Mouse (Mus musculus): ENCODE data around the gene 1700028J19Rik. TPM values are rescaled to one million over a fixed set of nuclear protein-coding genes. Genes with fewer than 3 reads are reported as not detected.

The 1700028J19Rik gene
- 1.0 TPM in 2 replicates for polyA plus RNA-seq (2012; rRNA removed)

DNA sequence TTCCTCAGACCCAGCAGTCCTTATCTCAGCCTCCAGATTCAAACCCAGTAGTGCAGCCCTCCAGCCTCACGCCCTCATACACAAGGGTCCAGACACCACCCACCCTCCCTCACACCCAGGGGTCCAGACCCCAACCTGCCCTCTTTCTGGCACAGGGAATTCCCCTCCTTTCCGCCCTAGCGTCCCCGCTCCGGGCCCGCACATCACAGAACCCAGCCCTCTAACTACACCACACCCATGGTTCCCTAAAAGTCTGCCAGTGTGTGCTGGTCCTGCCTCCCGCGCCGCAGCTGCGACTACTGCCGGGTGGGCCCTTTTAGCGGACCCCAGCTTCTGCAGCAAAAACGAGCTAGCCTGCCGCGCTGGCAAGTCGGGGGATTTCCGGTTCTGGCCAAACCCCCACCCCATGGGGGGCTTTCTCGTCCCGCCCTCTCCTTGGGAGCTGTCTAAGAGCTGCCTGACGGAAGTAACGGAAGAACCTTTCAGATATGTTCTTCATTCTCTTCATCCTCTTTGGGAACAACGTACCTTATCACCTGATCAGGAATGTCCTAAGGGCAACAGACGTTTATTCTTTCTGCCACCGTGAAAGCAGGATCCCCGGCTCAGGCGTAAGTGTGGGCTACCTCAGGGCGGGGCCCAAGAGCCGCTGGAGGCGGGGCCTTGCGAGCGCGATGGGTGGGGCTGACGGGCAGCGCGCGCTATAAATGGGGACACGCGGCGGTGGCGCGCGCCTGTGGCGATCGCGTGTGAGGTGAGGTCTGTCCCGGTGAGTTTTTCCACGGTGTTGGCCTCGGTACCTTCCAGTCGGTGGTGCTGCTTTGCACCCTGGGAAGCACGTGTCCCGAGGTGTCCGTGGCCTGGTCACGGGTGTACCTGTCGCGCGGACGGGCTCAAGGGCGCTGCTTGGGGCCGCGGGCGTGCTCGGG lies at the start of gene 1700028J19Rik, which contains the start of gene 2410002F23Rik:
Gene 1700028J19Rik, minus strand, starts transcription at position 641 of the 929 bp plus-strand sequence.
Gene 2410002F23Rik, plus strand, starts transcription at position 668 of the 929 bp plus-strand sequence.

DNA sequence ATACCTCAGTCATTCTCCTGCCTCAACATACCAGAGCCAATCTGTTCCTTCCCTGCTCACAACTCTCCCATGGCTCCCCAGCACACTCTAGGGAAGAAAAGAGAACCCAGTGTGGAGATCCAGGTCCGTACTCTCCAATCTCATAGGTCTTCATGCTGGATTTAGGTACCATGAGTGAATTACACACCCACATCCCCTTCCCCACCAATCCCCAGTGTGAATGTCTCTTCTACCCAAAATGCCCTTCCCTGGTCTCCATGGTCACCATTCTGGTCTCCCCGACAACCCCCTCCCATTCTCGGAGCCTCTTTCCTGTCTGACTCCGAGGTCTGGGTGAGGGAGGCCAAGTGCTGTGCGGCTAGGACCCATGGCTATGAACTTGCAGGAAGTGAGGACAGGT lies 14.7 kb upstream of the 1700028J19Rik start, which contains the start of gene Gm15517:
Gene Gm15517, plus strand, starts transcription at position 301 of the 400 bp plus-strand sequence.

DNA sequence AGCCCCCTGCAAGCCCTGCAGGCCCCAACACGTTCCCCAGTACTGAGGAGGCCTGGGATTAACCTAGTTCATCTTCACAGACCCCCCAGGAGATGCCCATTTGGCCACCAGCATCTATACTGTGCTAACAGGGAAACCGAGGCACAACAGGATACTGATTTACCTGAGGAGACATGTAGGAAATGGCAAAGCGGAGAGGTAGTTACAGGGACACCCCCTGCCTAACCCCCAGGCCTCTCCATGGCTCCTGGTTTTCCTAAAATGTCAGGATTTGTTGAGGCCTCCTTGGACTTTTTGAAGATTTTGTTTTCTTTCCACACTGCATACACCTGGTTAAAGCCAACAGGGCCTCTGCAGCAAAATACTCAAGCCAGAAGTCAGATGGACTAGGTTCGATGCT lies 10.8 kb upstream of the 1700028J19Rik start, which contains the start of gene Acp4:
Gene Acp4, minus strand, starts transcription at position 101 of the 400 bp plus-strand sequence.

DNA sequence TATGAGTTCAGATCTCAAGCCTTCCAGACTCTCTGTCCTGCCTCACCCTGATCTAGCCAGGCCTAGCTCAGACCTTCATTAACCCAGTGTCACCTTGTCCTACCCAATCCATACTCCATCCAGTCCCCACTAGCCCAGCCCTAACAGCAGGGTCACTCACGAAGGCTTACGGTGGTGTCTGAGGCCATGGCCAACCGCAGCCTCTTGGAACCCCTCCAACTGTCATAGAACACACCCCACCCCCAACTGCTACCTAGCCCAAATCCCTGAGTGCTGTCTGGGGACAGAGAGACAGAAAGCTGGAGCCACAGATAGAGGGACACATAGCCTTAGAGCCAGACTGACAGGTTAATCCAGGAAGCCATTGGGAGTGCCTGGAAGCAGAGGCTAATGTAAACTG lies 10.6 kb downstream of the 1700028J19Rik start, which contains the start of gene Gm36864:
Gene Gm36864, plus strand, starts transcription at position 269 of the 400 bp plus-strand sequence.

DNA sequence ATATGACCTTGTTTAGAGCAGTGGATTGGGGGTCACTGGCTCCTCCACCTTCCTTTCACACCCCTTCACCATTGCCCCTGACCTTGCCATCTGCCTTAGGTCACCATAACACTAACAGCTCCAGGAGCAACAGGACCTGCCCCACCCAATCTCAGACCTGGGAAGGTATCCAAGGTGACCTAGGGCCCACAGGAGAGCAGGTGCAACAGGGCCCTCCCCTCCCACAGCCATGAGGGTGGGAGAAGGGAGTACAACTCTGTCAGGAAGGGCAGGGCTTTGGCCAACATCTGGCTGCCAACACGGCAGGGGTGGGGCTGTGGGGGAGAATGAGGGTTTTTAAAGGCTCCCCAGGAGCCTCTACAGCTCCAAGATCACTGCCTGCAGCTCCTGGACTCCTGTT lies 21.4 kb downstream of the 1700028J19Rik start, which contains the start of gene Klk1:
Gene Klk1, plus strand, starts transcription at position 285 of the 400 bp plus-strand sequence.

DNA sequence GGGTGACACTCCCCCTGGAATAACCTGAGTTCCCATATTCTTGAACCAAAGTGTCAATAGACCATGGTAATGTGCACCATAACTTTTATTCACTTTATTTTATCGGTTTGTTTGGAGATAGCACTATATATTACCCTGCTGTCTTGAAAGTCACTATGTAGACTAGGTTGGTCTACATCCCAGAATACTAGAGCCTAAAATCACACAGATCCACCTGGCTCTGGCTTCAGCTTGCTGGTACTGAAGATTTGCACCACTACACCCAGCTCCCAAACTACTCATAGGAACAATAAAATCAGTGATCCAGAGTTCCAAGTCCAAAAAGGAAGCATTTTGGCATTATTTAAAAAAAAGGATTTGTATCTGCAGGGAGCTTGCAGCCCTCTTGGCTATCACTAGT lies 30.9 kb downstream of the 1700028J19Rik start, which contains the start of gene Klk1b5:
Gene Klk1b5, plus strand, starts transcription at position 301 of the 400 bp plus-strand sequence.

DNA sequence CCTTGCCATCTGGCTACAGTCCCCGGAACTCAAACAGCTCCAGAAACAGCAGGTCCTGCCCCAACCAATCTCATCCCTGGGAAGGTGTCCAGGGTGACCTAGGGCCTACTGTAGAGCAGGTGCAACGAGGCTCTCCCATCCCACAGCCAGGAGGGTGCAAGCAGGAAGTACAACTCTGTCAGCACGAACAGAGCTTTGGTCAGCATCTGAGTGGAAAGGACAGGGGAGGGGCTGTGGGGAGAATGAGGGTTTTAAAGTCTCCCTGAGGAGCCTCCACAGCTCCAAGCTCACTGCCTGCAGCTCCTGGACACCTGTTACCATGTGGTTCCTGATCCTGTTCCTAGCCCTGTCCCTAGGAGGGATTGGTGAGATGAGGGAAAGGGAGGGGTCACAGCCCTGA lies 39.4 kb downstream of the 1700028J19Rik start, which contains the start of gene Klk1b4:
Gene Klk1b4, plus strand, starts transcription at position 301 of the 400 bp plus-strand sequence.

DNA sequence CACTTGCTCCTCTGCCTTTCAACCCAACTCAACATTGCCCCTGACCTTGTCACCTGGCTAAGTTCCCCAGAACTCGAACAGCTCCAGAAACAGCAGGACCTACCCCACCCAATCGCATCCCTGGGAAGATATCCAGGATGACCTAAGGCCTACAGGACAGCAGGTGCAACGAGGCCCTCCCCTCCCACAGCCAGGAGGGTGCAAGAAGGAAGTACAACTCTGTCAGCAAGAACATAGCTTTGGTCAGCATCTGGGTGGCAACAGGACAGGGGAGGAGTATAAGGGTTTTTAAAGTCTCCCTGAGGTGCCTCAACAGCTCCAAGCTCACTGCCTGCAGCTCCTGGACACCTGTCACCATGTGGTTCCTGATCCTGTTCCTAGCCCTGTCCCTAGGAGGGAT lies 48.6 kb downstream of the 1700028J19Rik start, which contains the start of gene Klk1b3:
Gene Klk1b3, plus strand, starts transcription at position 301 of the 400 bp plus-strand sequence.

DNA sequence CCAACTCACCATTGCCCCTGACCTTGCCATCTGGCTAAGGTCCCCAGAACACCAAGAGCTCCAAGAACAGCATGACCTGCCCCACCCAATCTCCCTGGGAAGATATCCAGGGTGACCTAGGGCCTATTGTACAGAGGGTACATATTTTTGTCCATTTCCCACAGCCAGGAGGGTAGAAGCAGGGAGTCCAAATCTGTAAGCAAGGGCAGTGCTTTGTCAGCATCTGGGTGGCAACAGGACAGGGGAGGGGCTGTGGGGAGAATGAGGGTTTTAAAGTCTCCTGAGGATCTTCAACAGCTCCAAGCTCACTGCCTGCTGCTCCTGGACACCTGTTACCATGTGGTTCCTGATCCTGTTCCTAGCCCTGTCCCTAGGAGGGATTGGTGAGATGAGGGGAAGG lies 58.6 kb downstream of the 1700028J19Rik start, which contains the start of gene Klk1b24:
Gene Klk1b24, plus strand, starts transcription at position 301 of the 400 bp plus-strand sequence.

Other genes with a start within 250 kb of the 1700028J19Rik start
- not detected in 2 replicates for gene Klk1b26, start 234.5 kb downstream of the 1700028J19Rik start, polyA plus RNA-seq (2012; rRNA removed)
- gene Klk1b27, start 194.4 kb downstream of the 1700028J19Rik start, polyA plus RNA-seq (2012; rRNA removed) = not detected in 2 replicates
- not detected in 2 replicates for gene Klk1b21, start 144.4 kb downstream of the 1700028J19Rik start, polyA plus RNA-seq (2012; rRNA removed)
- gene Klk1b22, start 134.0 kb downstream of the 1700028J19Rik start, polyA plus RNA-seq (2012; rRNA removed) = not detected in 2 replicates
- not detected in 2 replicates for gene Klk1b16, start 109.9 kb downstream of the 1700028J19Rik start, polyA plus RNA-seq (2012; rRNA removed)
- gene Klk1b24, start 58.5 kb downstream of the 1700028J19Rik start, polyA plus RNA-seq (2012; rRNA removed) = not detected in 2 replicates
- gene Klk1b3, start 48.5 kb downstream of the 1700028J19Rik start, polyA plus RNA-seq (2012; rRNA removed) = not detected in 2 replicates
- not detected in 2 replicates for gene Klk1b4, start 39.3 kb downstream of the 1700028J19Rik start, polyA plus RNA-seq (2012; rRNA removed)
- not detected in 2 replicates for gene Klk1b5, start 30.8 kb downstream of the 1700028J19Rik start, polyA plus RNA-seq (2012; rRNA removed)
- gene Klk1, start 21.3 kb downstream of the 1700028J19Rik start, polyA plus RNA-seq (2012; rRNA removed) = 0.03 TPM in 1 of 2 replicates, not detected in the other
- gene Gm36864, start 10.5 kb downstream of the 1700028J19Rik start, polyA plus RNA-seq (2012; rRNA removed) = not detected in 2 replicates
- gene 2410002F23Rik, start within 50 bp of the 1700028J19Rik start, polyA plus RNA-seq (2012; rRNA removed) = 40.7 and 42.2 TPM in 2 replicates
- gene Acp4, start 10.7 kb upstream of the 1700028J19Rik start, polyA plus RNA-seq (2012; rRNA removed) = not detected in 2 replicates
- gene Gm15517, start 14.8 kb upstream of the 1700028J19Rik start, polyA plus RNA-seq (2012; rRNA removed) = not detected in 2 replicates
- gene Clec11a, start 60.2 kb upstream of the 1700028J19Rik start, polyA plus RNA-seq (2012; rRNA removed) = 0.36 and 0.86 TPM in 2 replicates
- 0.02 and 0.03 TPM in 2 replicates for gene Shank1, start 63.6 kb upstream of the 1700028J19Rik start, polyA plus RNA-seq (2012; rRNA removed)
- gene Syt3, start 137.4 kb upstream of the 1700028J19Rik start, polyA plus RNA-seq (2012; rRNA removed) = 0.02 TPM in 2 replicates
- 0.12 and 0.18 TPM in 2 replicates for gene 1700008O03Rik, start 139.1 kb upstream of the 1700028J19Rik start, polyA plus RNA-seq (2012; rRNA removed)
- 0.02 and 0.09 TPM in 2 replicates for gene Lrrc4b, start 182.3 kb upstream of the 1700028J19Rik start, polyA plus RNA-seq (2012; rRNA removed)
- gene Aspdh, start 218.7 kb upstream of the 1700028J19Rik start, polyA plus RNA-seq (2012; rRNA removed) = 6.9 and 9.4 TPM in 2 replicates
- 183 and 206 TPM in 2 replicates for gene Josd2, start 221.3 kb upstream of the 1700028J19Rik start, polyA plus RNA-seq (2012; rRNA removed)
- 39.1 and 45.1 TPM in 2 replicates for gene Emc10, start 249.8 kb upstream of the 1700028J19Rik start, polyA plus RNA-seq (2012; rRNA removed)
- 1.5 and 1.6 TPM in 2 replicates for gene Fam71e1, start 249.9 kb upstream of the 1700028J19Rik start, polyA plus RNA-seq (2012; rRNA removed)